Mouse (Mus musculus): ENCODE measurements around the gene Flcn. TPM values are rescaled to one million over a fixed set of nuclear protein-coding genes. Genes with fewer than 3 reads are reported as not detected.

The Flcn gene
- polyA plus RNA-seq, 1 experiment = 74.7 TPM

DNA sequence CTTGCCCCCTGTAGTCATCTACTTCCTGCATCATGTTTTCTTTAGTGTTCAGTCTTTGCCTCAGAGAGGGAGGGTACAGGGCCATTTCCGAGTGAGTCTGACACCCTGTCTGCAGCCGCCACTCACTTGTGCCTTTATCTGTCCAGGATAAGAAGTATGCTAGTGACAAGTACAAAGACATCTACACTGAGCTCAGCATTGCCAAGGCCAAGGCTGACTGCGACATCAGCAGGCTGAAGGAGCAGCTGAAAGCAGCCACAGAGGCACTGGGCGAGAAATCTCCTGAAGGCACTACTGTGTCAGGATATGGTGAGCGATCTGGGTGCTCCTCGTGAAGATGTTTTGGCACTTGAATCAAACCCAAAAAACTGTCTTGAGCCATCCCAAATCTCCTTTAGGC, 40.1 kb downstream of the Flcn start:
- no peaks in the 10 kb centered on the region for H3K4me1 ChIP-seq (replicated peaks; ENCODE audit: control insufficient read depth, insufficient read depth, low read length)
- DNase-seq = no peak
- H3K4me3 ChIP-seq (ENCODE audit: control insufficient read depth, insufficient read depth, low read length) = no peak overlapping the region
- TF ChIP-seq POLR2A (IDR thresholded peaks at IDR 0.05; ENCODE audit: control insufficient read depth, extremely low read depth, insufficient read depth, low read length, poor library complexity) (no peak), CTCF (IDR thresholded peaks at IDR 0.05; ENCODE audit: borderline replicate concordance, control insufficient read depth, extremely low read depth, insufficient read depth, low read length, poor library complexity) (no peak)
- no peak overlapping the region for H3K27ac ChIP-seq (ENCODE audit: control insufficient read depth, insufficient read depth, low read length)
- H3K27me3 ChIP-seq (ENCODE audit: control insufficient read depth, insufficient read depth, low read length) = no peaks in the 10 kb centered on the region
- H3K36me3 ChIP-seq (ENCODE audit: control insufficient read depth, insufficient read depth, low read length) = peaks cover 92% of the 10 kb centered on the region
- 95% methylated on average over 6 of the region's 6 CpGs for WGBS

GRCm38 (mm10) chr11:59769307-59769706, 40.5 kb downstream of the Flcn start:
- H3K4me3 ChIP-seq (ENCODE audit: control insufficient read depth, insufficient read depth, low read length) = no peak overlapping the region
- H3K27me3 ChIP-seq (ENCODE audit: control insufficient read depth, insufficient read depth, low read length) = no peaks in the 10 kb centered on the region
- peaks cover 91% of the 10 kb centered on the region for H3K36me3 ChIP-seq (ENCODE audit: control insufficient read depth, insufficient read depth, low read length)
- H3K27ac ChIP-seq (ENCODE audit: control insufficient read depth, insufficient read depth, low read length) = no peak overlapping the region
- H3K4me1 ChIP-seq (replicated peaks; ENCODE audit: control insufficient read depth, insufficient read depth, low read length) = no peaks in the 10 kb centered on the region
- TF ChIP-seq POLR2A (IDR thresholded peaks at IDR 0.05; ENCODE audit: control insufficient read depth, extremely low read depth, insufficient read depth, low read length, poor library complexity) = no peak
- TF ChIP-seq CTCF (IDR thresholded peaks at IDR 0.05; ENCODE audit: borderline replicate concordance, control insufficient read depth, extremely low read depth, insufficient read depth, low read length, poor library complexity) = no peak
- WGBS = 95% methylated on average over 2 of the region's 2 CpGs
- no peak for DNase-seq

GRCm38 (mm10) chr11:59760796-59761195, 49.0 kb downstream of the Flcn start:
- no peak for DNase-seq
- TF ChIP-seq POLR2A (IDR thresholded peaks at IDR 0.05; ENCODE audit: control insufficient read depth, extremely low read depth, insufficient read depth, low read length, poor library complexity) (no peak), CTCF (IDR thresholded peaks at IDR 0.05; ENCODE audit: borderline replicate concordance, control insufficient read depth, extremely low read depth, insufficient read depth, low read length, poor library complexity) (no peak)
- peaks cover 65% of the 10 kb centered on the region for H3K36me3 ChIP-seq (ENCODE audit: control insufficient read depth, insufficient read depth, low read length)
- no peak overlapping the region for H3K4me3 ChIP-seq (ENCODE audit: control insufficient read depth, insufficient read depth, low read length)
- no peaks in the 10 kb centered on the region for H3K4me1 ChIP-seq (replicated peaks; ENCODE audit: control insufficient read depth, insufficient read depth, low read length)
- H3K27me3 ChIP-seq (ENCODE audit: control insufficient read depth, insufficient read depth, low read length) = no peaks in the 10 kb centered on the region
- no peak overlapping the region for H3K27ac ChIP-seq (ENCODE audit: control insufficient read depth, insufficient read depth, low read length)
- WGBS = 96% methylated on average over 6 of the region's 6 CpGs

DNA sequence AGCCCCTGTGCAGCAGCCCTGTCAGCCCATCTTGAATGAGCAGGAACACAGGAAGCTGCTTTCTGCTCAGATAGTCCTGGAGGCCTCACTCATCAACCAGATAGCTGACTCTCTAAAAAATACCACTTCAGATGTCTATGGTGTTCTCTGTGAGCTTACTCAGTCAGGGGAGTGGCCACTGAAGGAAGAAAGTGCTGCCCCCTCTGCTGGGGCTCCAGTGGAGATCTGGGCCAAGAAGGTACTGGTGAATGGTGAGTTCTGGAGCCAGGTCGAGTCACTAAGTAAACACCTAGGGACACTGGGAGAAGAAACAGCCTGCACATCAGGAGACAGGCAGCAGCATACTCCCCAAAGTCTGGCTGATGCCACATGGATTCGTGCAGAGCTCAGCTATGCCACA, 50.2 kb downstream of the Flcn start:
- no peak for DNase-seq
- Histone ChIP-seq H3K4me1 (replicated peaks; ENCODE audit: control insufficient read depth, insufficient read depth, low read length) (no peaks in the 10 kb centered on the region), H3K4me3 (ENCODE audit: control insufficient read depth, insufficient read depth, low read length) (no peak overlapping the region), H3K27ac (ENCODE audit: control insufficient read depth, insufficient read depth, low read length) (no peak overlapping the region), H3K27me3 (ENCODE audit: control insufficient read depth, insufficient read depth, low read length) (no peaks in the 10 kb centered on the region), H3K36me3 (ENCODE audit: control insufficient read depth, insufficient read depth, low read length) (peaks cover 65% of the 10 kb centered on the region)
- WGBS = 93% methylated on average over 2 of the region's 2 CpGs
- TF ChIP-seq POLR2A (IDR thresholded peaks at IDR 0.05; ENCODE audit: control insufficient read depth, extremely low read depth, insufficient read depth, low read length, poor library complexity) (no peak), CTCF (IDR thresholded peaks at IDR 0.05; ENCODE audit: borderline replicate concordance, control insufficient read depth, extremely low read depth, insufficient read depth, low read length, poor library complexity) (no peak)

GRCm38 (mm10) chr11:59759178-59759577, 50.6 kb downstream of the Flcn start:
- Histone ChIP-seq H3K36me3 (ENCODE audit: control insufficient read depth, insufficient read depth, low read length) (peaks cover 64% of the 10 kb centered on the region), H3K4me3 (ENCODE audit: control insufficient read depth, insufficient read depth, low read length) (no peak overlapping the region), H3K27ac (ENCODE audit: control insufficient read depth, insufficient read depth, low read length) (no peak overlapping the region), H3K27me3 (ENCODE audit: control insufficient read depth, insufficient read depth, low read length) (no peaks in the 10 kb centered on the region), H3K4me1 (replicated peaks; ENCODE audit: control insufficient read depth, insufficient read depth, low read length) (no peaks in the 10 kb centered on the region)
- WGBS = 95% methylated on average over 4 of the region's 4 CpGs
- DNase-seq = no peak
- TF ChIP-seq CTCF (IDR thresholded peaks at IDR 0.05; ENCODE audit: borderline replicate concordance, control insufficient read depth, extremely low read depth, insufficient read depth, low read length, poor library complexity) = no peak
- no peak for TF ChIP-seq POLR2A (IDR thresholded peaks at IDR 0.05; ENCODE audit: control insufficient read depth, extremely low read depth, insufficient read depth, low read length, poor library complexity)

DNA sequence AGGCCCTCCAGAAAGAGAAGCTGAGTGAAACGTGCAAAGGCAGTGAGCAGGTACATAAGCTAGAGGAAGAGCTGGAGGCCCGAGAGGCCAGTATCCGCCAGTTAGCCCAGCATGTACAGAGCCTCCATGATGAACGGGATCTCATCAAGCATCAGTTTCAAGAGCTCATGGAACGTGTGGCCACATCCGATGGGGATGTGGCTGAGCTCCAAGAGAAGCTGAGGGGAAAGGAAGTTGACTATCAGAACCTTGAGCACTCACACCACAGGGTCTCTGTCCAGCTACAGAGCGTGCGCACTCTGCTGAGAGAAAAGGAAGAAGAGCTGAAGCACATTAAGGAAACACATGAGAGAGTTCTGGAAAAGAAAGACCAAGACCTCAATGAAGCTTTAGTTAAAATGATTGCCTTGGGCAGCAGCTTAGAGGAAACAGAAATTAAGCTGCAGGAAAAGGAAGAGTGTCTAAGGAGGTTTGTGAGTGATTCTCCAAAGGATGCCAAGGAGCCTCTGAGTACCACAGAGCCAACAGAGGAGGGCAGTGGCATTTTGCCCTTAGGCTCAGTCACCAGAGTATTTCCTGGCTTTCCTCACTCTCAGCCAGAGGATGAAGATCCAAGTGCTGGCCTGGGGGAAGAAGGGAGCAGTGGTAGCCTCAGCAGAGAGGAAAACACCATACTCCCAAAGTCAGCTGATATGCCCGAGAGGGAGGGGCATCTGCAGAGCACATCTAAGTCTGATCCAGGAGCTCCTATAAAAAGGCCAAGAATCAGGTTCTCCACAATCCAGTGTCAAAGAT, 51.4 kb downstream of the Flcn start:
- H3K27ac ChIP-seq (ENCODE audit: control insufficient read depth, insufficient read depth, low read length) = no peak overlapping the region
- no peaks in the 10 kb centered on the region for H3K27me3 ChIP-seq (ENCODE audit: control insufficient read depth, insufficient read depth, low read length)
- 96% methylated on average over 9 of the region's 9 CpGs for WGBS
- no peak for DNase-seq
- peaks cover 69% of the 10 kb centered on the region for H3K36me3 ChIP-seq (ENCODE audit: control insufficient read depth, insufficient read depth, low read length)
- TF ChIP-seq CTCF (IDR thresholded peaks at IDR 0.05; ENCODE audit: borderline replicate concordance, control insufficient read depth, extremely low read depth, insufficient read depth, low read length, poor library complexity) (no peak), POLR2A (IDR thresholded peaks at IDR 0.05; ENCODE audit: control insufficient read depth, extremely low read depth, insufficient read depth, low read length, poor library complexity) (no peak)
- no peaks in the 10 kb centered on the region for H3K4me1 ChIP-seq (replicated peaks; ENCODE audit: control insufficient read depth, insufficient read depth, low read length)
- H3K4me3 ChIP-seq (ENCODE audit: control insufficient read depth, insufficient read depth, low read length) = no peak overlapping the region

Measured in thymus, adult 2 months (tissue).